Mouse (Mus musculus): Measurements from ENCODE around the gene Ercc1.

DNA sequence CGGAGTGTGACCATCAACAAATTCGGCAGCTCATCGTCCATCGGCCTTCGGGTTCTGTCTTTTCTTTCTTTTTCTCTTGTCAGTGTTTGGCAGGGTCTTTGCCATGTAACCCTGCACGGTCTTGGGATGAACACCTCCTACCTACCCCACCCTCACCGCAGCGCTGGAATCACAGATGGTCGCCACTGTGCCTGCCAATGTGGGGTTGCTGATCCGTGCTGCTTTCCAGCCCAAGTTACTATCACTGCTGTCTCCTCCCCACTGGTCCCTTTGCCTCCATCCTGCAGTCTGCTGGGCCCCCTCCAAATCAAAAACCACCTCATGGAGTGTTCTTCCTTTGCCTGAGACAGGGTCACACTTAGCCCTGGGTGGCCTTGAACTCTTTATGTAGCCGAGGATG, 20.4 kb upstream of the Ercc1 start:
- TF ChIP-seq CTCF (IDR thresholded peaks at IDR 0.05; ENCODE audit: low read depth, low read length) (no peak), POLR2A (IDR thresholded peaks at IDR 0.05; ENCODE audit: borderline replicate concordance, low read depth, low read length) (no peak)
